Mouse (Mus musculus) myocyte (in vitro differentiated cells): Measurements from ENCODE around the gene 1700019N19Rik.

Source experiments
- MYOG ChIP-seq, 3 experiments: IDR thresholded peaks; one replicate each; pipeline ENCODE4 v1.6.1; 2011; ENCODE audit warnings: control low read depth in 2 of 3, low read depth in 2 of 3, mild to moderate bottlenecking in 2 of 3; ENCODE audit not compliant: insufficient read length in 2 of 3, control insufficient read depth in 1 of 3, insufficient read depth in 1 of 3
- POLR2A ChIP-seq: IDR thresholded peaks from one replicate; pipeline ENCODE4 v1.6.1; 2011; ENCODE audit warnings: low read depth, mild to moderate bottlenecking, control low read depth, moderate library complexity; ENCODE audit not compliant: insufficient read length
- POLR2AphosphoS2 ChIP-seq: IDR thresholded peaks from one replicate; pipeline ENCODE4 v1.6.1; 2011; ENCODE audit warnings: low read depth, control low read depth; ENCODE audit not compliant: insufficient read length
- REST ChIP-seq: IDR thresholded peaks from one replicate; pipeline ENCODE4 v1.6.1; 2011; ENCODE audit warnings: mild to moderate bottlenecking, control low read depth, moderate library complexity; ENCODE audit not compliant: insufficient read depth, insufficient read length

GRCm38 (mm10) chr19:58751504-58751903 lies 42.8 kb downstream of the 1700019N19Rik start:
- TF ChIP-seq REST (no peak), POLR2A (no peak), MYOG (IDR thresholded peaks at IDR 0.05; ENCODE audit: control insufficient read depth in 1 of 3, insufficient read depth in 1 of 3, insufficient read length in 2 of 3, low read depth in 2 of 3) (no peak), POLR2AphosphoS2 (no peak)
